Mouse (Mus musculus): Measurements from ENCODE around the gene Spi1.

- TF ChIP-seq ZNF384 (IDR thresholded peaks at IDR 0.05; ENCODE audit: low read depth, low read length), result no peak
- TF ChIP-seq MAFK (IDR thresholded peaks at IDR 0.05; ENCODE audit: insufficient read depth, low read depth, low read length), result no peak
- TF ChIP-seq HCFC1 (IDR thresholded peaks at IDR 0.05; ENCODE audit: borderline replicate concordance, insufficient read depth, low read length), result no peak
- no peak for TF ChIP-seq CHD2 (IDR thresholded peaks at IDR 0.05; ENCODE audit: low read depth, low read length)
These were observed 13.4 kb upstream of the Spi1 start for GRCm38 (mm10) chr2:91068872-91069165.

Measured in ES-E14 (cell line).